Mouse (Mus musculus) thymus, postnatal 25 days (tissue): ENCODE data around the gene Dnajb6.
"Not testable (repeated sequence)": the region's sequence is repeated elsewhere in the genome, so short reads cannot be mapped to it uniquely, and the experiment has no call there.

ENCODE experiments used
- DNase-seq: peaks from one replicate; pipeline ENCODE4 v3.0.0; 2022

The Dnajb6 gene

GRCm38 (mm10) chr5:29772038-29772437 lies 36.5 kb downstream of the Dnajb6 start:
- no peak for DNase-seq

GRCm38 (mm10) chr5:29772651-29773330 lies 37.3 kb downstream of the Dnajb6 start:
- no peak for DNase-seq

- DNase-seq: no peak
Observed at GRCm38 (mm10) chr5:29773460-29774150, 38.1 kb downstream of the Dnajb6 start.

GRCm38 (mm10) chr5:29775437-29775836 lies 39.9 kb downstream of the Dnajb6 start:
- no peak for DNase-seq

- DNase-seq: no peak
Observed at GRCm38 (mm10) chr5:29778029-29778428, 42.5 kb downstream of the Dnajb6 start.

- not testable (repeated sequence) for DNase-seq
Observed at GRCm38 (mm10) chr5:29779733-29780132, 44.2 kb downstream of the Dnajb6 start.

GRCm38 (mm10) chr5:29782261-29782660 lies 46.8 kb downstream of the Dnajb6 start:
- DNase-seq: no peak

- not testable (repeated sequence) for DNase-seq
Observed at GRCm38 (mm10) chr5:29784906-29785305, 49.4 kb downstream of the Dnajb6 start.

- DNase-seq: not testable (repeated sequence)
Observed at GRCm38 (mm10) chr5:29785953-29786352, 50.5 kb downstream of the Dnajb6 start.

- DNase-seq: not testable (repeated sequence)
Observed at GRCm38 (mm10) chr5:29794933-29795332, 59.4 kb downstream of the Dnajb6 start.

GRCm38 (mm10) chr5:29808940-29809339 lies 73.5 kb downstream of the Dnajb6 start:
- DNase-seq: no peak

- not testable (repeated sequence) for DNase-seq
Observed at GRCm38 (mm10) chr5:29811377-29811921, 76.0 kb downstream of the Dnajb6 start.

GRCm38 (mm10) chr5:29816523-29817242 lies 81.2 kb downstream of the Dnajb6 start:
- no peak for DNase-seq

- DNase-seq: no peak
Observed at GRCm38 (mm10) chr5:29817400-29817799, 81.9 kb downstream of the Dnajb6 start.

GRCm38 (mm10) chr5:29818287-29818686 lies 82.8 kb downstream of the Dnajb6 start:
- no peak for DNase-seq

GRCm38 (mm10) chr5:29824796-29825195 lies 89.3 kb downstream of the Dnajb6 start:
- peak; percentile 35 for DNase-seq

- no peak for DNase-seq
Observed at GRCm38 (mm10) chr5:29826780-29827179, 91.3 kb downstream of the Dnajb6 start.

- no peak for DNase-seq
Observed at GRCm38 (mm10) chr5:29842444-29843166, 107.1 kb downstream of the Dnajb6 start.

GRCm38 (mm10) chr5:29845038-29845437 lies 109.5 kb downstream of the Dnajb6 start:
- DNase-seq: no peak

GRCm38 (mm10) chr5:29847494-29847893 lies 112.0 kb downstream of the Dnajb6 start:
- no peak for DNase-seq

GRCm38 (mm10) chr5:29848091-29848490 lies 112.6 kb downstream of the Dnajb6 start:
- DNase-seq: no peak

- no peak for DNase-seq
Observed at GRCm38 (mm10) chr5:29852376-29852775, 116.9 kb downstream of the Dnajb6 start.

- DNase-seq: no peak
Observed at GRCm38 (mm10) chr5:29853035-29853434, 117.5 kb downstream of the Dnajb6 start.
